18 mouse cellular contexts compared by ENCODE assay signal in genomic region chr14:86056991-86057390, GRCm38 (mm10).
A peak's percentile ranks its signal among the peaks of the same experiment; 100 is the strongest.
DNase-seq lines count a peak whose midpoint lies in the region; ATAC-seq and TF ChIP-seq lines count a peak whose summit lies in the region.
"Had no signal": no experiment of that assay in that cellular context is flagged by ENCODE, and none has a peak within 500 bp of the region (broad histone marks: within the 10 kb centered on the region; RNA-seq: fewer than 3 reads in every experiment).

No protein-coding gene starts in this region.

- 39% methylated on average over 4 of the region's 4 CpGs for WGBS in embryonic facial prominence, embryonic 14.5 days
- WGBS in embryonic facial prominence, embryonic 10.5 days: 88% methylated on average over 4 of the region's 4 CpGs
- WGBS in stomach, embryonic 15.5 days: 44% methylated on average over 4 of the region's 4 CpGs
- 29% methylated on average over 4 of the region's 4 CpGs for WGBS in stomach, postnatal 0 days

- no peak overlapping the region for H3K4me2 ChIP-seq in embryonic facial prominence, embryonic 14.5 days (ENCODE audit: low read depth, low read length)
- H3K4me2 ChIP-seq in stomach, embryonic 15.5 days: no peak overlapping the region
- H3K4me2 ChIP-seq in stomach, postnatal 0 days (replicated peaks; ENCODE audit: low read depth): no peak overlapping the region
- H3K4me2 ChIP-seq: embryonic facial prominence, embryonic 13.5 days; heart, embryonic 15.5 days; liver, embryonic 11.5 days; neural tube, embryonic 12.5 days had no signal

- no peak for TF ChIP-seq EP300 in stomach, postnatal 0 days (optimal IDR thresholded peaks at IDR 0.05)

- DNase-seq in embryonic facial prominence, embryonic 14.5 days (ENCODE audit: low spot score): peak; percentile 75
- no peak for DNase-seq in embryonic facial prominence, embryonic 10.5 days (ENCODE audit: low spot score)
- peak; percentile 8 for DNase-seq in layer of hippocampus, adult 11-12 months (ENCODE audit: low spot score)
- no peak for DNase-seq in layer of hippocampus, postnatal 25 days (ENCODE audit: extremely low spot score in 1 of 2, low spot score in 1 of 2)
- DNase-seq in stomach, postnatal 0 days (ENCODE audit: low spot score): no peak
- no peak for DNase-seq in testis, postnatal 10 days (ENCODE audit: low spot score)
- DNase-seq: adrenal gland, adult 8-10 months; heart, adult 18-20 months; kidney, postnatal 10 days; lung, postnatal 10 days; right cerebral cortex, postnatal 14 days; thymus, postnatal 25 days had no signal

- no peaks in the 10 kb centered on the region for H3K36me3 ChIP-seq in embryonic facial prominence, embryonic 14.5 days (ENCODE audit: control insufficient read depth, insufficient read depth, low read length)
- no peaks in the 10 kb centered on the region for H3K36me3 ChIP-seq in embryonic facial prominence, embryonic 10.5 days (replicated peaks)
- no peaks in the 10 kb centered on the region for H3K36me3 ChIP-seq in stomach, embryonic 15.5 days
- H3K36me3 ChIP-seq in stomach, postnatal 0 days (ENCODE audit: control insufficient read depth, insufficient read depth, low read length): no peaks in the 10 kb centered on the region
- H3K36me3 ChIP-seq: embryonic facial prominence, embryonic 13.5 days; heart, embryonic 15.5 days; neural tube, embryonic 12.5 days had no signal

- no peak overlapping the region for H3K9ac ChIP-seq in embryonic facial prominence, embryonic 14.5 days (ENCODE audit: low read depth, low read length)
- no peak overlapping the region for H3K9ac ChIP-seq in stomach, embryonic 15.5 days
- H3K9ac ChIP-seq in stomach, postnatal 0 days (ENCODE audit: low read length): no peak overlapping the region
- H3K9ac ChIP-seq: embryonic facial prominence, embryonic 13.5 days; heart, embryonic 15.5 days; neural tube, embryonic 12.5 days had no signal

- H3K4me3 ChIP-seq in embryonic facial prominence, embryonic 14.5 days (ENCODE audit: low read depth, low read length): no peak overlapping the region
- H3K4me3 ChIP-seq in embryonic facial prominence, embryonic 10.5 days: no peak overlapping the region
- H3K4me3 ChIP-seq in stomach, embryonic 15.5 days (replicated peaks): no peak overlapping the region
- H3K4me3 ChIP-seq in stomach, postnatal 0 days (ENCODE audit: low read depth, low read length): no peak overlapping the region
- H3K4me3 ChIP-seq: embryonic facial prominence, embryonic 13.5 days; heart, embryonic 15.5 days; neural tube, embryonic 12.5 days had no signal

- H3K27ac ChIP-seq in embryonic facial prominence, embryonic 14.5 days (replicated peaks; ENCODE audit: low read depth, low read length): no peak overlapping the region
- H3K27ac ChIP-seq in embryonic facial prominence, embryonic 10.5 days (replicated peaks): no peak overlapping the region
- H3K27ac ChIP-seq in stomach, embryonic 15.5 days: no peak overlapping the region
- H3K27ac ChIP-seq in stomach, postnatal 0 days (replicated peaks): no peak overlapping the region
- H3K27ac ChIP-seq: embryonic facial prominence, embryonic 13.5 days; heart, embryonic 15.5 days; neural tube, embryonic 12.5 days had no signal

- no peak for TF ChIP-seq CTCF in stomach, postnatal 0 days (IDR thresholded peaks at IDR 0.05; ENCODE audit: low read depth)

- no peaks in the 10 kb centered on the region for H3K27me3 ChIP-seq in embryonic facial prominence, embryonic 14.5 days (replicated peaks; ENCODE audit: control insufficient read depth, insufficient read depth, low read length)
- no peaks in the 10 kb centered on the region for H3K27me3 ChIP-seq in embryonic facial prominence, embryonic 10.5 days (replicated peaks; ENCODE audit: low read depth, poor library complexity, severe bottlenecking)
- no peaks in the 10 kb centered on the region for H3K27me3 ChIP-seq in stomach, embryonic 15.5 days (replicated peaks)
- H3K27me3 ChIP-seq in stomach, postnatal 0 days (ENCODE audit: control insufficient read depth, insufficient read depth, low read length): no peaks in the 10 kb centered on the region
- H3K27me3 ChIP-seq: CH12.LX; embryonic facial prominence, embryonic 13.5 days; heart, embryonic 15.5 days; neural tube, embryonic 12.5 days had no signal

- no peaks in the 10 kb centered on the region for H3K9me3 ChIP-seq in embryonic facial prominence, embryonic 14.5 days (ENCODE audit: control insufficient read depth, low read length)
- H3K9me3 ChIP-seq in embryonic facial prominence, embryonic 10.5 days: no peaks in the 10 kb centered on the region
- no peaks in the 10 kb centered on the region for H3K9me3 ChIP-seq in stomach, embryonic 15.5 days
- H3K9me3 ChIP-seq in stomach, postnatal 0 days (ENCODE audit: control insufficient read depth, low read length): no peaks in the 10 kb centered on the region
- H3K9me3 ChIP-seq: embryonic facial prominence, embryonic 13.5 days; heart, embryonic 15.5 days; neural tube, embryonic 12.5 days had no signal

- peak; percentile 55; the same call in 1 of the 2 replicates for ATAC-seq in embryonic facial prominence, embryonic 14.5 days (ENCODE audit: low read depth)
- ATAC-seq in stomach, embryonic 15.5 days (ENCODE audit: insufficient read depth, low FRiP score, low read depth): peak; percentile 39; the same call in 1 of the 2 replicates
- ATAC-seq in stomach, postnatal 0 days (ENCODE audit: low FRiP score, low TSS enrichment): no peak

- H3K4me1 ChIP-seq in embryonic facial prominence, embryonic 14.5 days (ENCODE audit: control insufficient read depth, insufficient read depth, low read length): no peaks in the 10 kb centered on the region; the same call in 1 of the 2 replicates
- no peaks in the 10 kb centered on the region for H3K4me1 ChIP-seq in embryonic facial prominence, embryonic 10.5 days
- H3K4me1 ChIP-seq in stomach, embryonic 15.5 days: no peaks in the 10 kb centered on the region
- no peaks in the 10 kb centered on the region for H3K4me1 ChIP-seq in stomach, postnatal 0 days (replicated peaks; ENCODE audit: control insufficient read depth, insufficient read depth)
- H3K4me1 ChIP-seq: heart, embryonic 15.5 days; neural tube, embryonic 12.5 days had no signal

Comparison
In these comparisons a context has a peak if more than half of its experiments do, and no peak if none do; other contexts are left out.
1. DNase-seq: peak in embryonic facial prominence, embryonic 14.5 days (single experiment) and layer of hippocampus, adult 11-12 months (single experiment); none in embryonic facial prominence, embryonic 10.5 days (single experiment), layer of hippocampus, postnatal 25 days (0 of 2), stomach, postnatal 0 days (single experiment) and testis, postnatal 10 days (single experiment).